Mouse (Mus musculus): ENCODE data around the gene Tmeff1.

DNA sequence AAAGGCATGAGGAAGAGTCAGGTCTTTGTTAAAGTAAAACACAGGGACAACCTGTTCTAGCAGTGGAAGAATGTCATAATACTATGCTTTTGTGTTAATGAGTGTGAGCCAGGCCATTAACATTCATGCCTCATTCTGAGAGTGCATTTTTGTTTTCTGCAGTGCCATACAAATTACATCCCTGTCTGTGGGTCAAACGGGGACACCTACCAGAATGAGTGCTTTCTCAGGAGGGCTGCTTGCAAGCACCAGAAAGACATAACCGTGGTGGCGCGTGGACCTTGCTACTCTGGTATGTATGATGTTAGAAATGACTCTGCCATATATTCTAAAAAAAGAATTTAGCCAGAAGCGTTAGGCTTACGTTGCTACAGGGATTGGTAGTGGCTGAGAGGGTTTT lies 25.3 kb downstream of the Tmeff1 start:
- TF ChIP-seq CTCF (IDR thresholded peaks at IDR 0.05; ENCODE audit: borderline replicate concordance, extremely low read depth, insufficient read depth, insufficient read length) (no peak), POLR2A (IDR thresholded peaks at IDR 0.05; ENCODE audit: borderline replicate concordance, extremely low read depth, insufficient read depth, insufficient read length, poor library complexity, severe bottlenecking) (no peak)

Measured in brain, embryonic 14.5 days (tissue).